Mouse (Mus musculus): ENCODE results near the gene Glo1. TPM values are rescaled to one million over a fixed set of nuclear protein-coding genes. Genes with fewer than 3 reads are reported as not detected.

Gene Glo1
- total RNA-seq, 2 experiments from 2014 or later: 161 to 164 TPM

DNA sequence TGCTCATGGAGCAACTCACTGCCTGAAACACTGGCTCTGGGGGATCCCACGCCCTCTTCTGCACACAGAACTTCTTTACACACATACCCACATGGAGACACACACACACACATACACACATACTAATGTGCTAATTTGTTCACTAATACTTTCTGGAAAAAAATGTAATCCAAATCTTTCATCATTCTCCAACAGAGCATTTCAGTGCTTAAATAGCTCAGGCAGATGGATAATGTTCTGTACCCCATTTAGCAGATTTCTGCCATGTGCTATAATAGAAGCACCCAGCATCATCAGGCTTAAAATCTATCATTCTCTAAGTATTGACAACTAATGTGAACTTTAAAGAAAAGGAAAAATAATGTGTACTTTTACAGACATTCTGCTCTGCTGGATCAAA, 45.9 kb downstream of the Glo1 start:
- no peak for DNase-seq (ENCODE audit: low spot score)

DNA sequence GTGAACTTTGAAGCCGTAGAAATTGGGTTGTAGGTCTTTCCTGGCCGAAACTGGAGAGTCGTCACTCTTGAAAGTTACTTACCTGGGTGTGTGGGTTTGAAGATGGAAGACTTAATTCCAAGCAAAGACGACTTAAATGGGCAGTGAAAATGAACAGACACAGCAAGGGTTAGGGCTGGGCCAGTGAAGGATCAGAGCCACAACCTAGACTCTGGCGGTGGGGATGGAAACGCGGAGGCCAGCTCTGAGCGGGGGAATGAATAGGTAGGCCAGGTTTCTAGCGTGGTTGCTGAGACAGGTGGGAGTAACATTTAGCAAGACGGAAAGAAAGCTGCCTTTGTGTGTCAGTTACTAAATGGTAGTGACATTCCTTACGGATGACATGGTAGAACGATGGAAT, 49.7 kb downstream of the Glo1 start:
- no peak for DNase-seq (ENCODE audit: low spot score)

DNA sequence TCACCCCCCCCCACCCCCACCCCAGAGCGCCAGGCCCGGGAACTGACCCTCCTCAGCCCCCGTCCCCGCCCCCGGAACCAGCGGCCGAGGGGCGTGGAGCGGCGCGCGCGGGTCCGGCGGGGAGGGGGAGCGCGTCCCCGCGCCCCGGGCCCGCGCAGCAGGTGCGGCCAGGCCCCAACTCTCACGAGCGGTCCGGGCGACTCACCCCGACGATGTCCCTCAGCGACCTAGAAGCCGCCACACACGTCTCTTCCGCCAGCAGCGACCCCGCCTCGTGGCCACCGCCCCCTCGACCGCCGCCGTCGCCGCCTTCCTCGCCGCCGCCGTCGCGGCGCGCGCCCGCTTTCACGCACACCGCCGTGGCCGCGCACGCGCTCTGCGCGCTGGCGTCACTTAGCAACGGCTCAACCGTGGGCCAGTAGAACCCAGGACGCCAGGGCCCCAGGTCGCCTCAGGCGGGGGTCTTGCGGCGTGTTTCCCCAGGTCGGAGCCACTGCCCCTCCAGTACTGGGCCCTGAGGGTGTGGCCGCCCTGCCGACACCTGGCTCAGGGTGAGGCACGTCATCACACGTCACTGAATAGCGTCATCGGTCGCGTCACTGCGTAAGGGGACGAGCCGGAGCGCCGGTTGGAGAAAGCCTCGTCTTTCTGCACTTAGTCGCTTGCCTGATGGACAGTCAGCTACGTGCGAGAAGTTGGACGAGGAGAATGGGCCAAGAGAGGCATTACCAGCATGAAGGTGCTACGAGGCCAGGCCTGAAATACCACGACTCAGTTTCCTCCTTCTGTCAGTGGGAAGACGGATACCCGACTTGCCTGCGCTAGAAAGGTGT, 50.5 kb downstream of the Glo1 start, which contains the start of gene Btbd9:
TSS of gene Btbd9 (minus strand) at position 548 of the 833 bp plus-strand sequence.
- peak; percentile 93 for DNase-seq (ENCODE audit: low spot score)

DNA sequence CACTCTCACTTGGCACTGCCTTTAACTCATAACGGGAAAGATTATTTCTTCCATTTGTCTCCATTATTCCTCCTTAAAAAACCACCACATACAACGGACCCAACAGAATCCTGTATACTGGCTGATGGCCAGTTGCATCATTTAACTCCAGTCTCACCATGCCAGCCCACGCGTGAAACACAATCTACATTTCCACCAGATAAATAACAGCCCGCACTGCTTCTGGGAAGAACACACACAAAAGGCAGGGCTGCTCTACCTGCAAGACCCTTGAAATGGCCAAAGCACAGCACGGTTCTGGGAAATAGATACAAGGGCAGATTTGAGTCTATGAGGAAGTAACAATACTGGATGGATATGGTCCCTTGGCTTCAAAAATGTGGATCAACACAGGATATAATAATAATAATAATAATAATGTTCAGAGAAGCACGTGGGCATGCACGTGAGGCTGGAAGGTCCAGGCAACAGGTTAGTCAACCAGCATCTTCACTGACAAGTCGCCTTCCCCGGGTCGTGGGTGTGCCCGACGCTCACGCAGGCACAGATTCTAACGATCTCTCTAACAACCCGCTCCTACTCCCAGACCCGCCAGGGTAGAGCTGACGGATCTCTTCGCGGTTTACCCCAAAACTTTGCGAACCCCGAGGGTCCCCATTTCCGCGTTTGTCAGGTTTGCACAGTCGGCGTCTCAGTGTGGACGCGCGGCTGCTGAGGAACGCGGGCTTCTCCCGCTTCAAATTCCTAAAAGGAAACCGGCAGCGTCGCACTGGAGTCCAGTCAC, 51.4 kb downstream of the Glo1 start:
- peak; percentile 38 for DNase-seq (ENCODE audit: low spot score)

DNA sequence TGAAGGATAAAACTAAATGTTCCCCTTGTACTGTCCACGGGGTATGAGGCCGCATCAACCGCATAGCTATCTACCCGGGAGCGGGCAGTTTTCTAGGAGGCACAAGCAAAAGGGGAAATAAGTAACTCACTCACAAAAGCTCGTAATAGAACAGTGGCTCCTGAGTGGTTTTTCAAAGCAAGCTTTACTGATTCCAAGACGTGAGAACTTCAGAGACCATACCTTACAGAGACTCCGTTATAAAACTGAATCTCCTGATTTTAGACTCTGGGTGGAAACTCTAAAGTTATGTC, 51.9 kb downstream of the Glo1 start:
- DNase-seq (ENCODE audit: low spot score): no peak

DNA sequence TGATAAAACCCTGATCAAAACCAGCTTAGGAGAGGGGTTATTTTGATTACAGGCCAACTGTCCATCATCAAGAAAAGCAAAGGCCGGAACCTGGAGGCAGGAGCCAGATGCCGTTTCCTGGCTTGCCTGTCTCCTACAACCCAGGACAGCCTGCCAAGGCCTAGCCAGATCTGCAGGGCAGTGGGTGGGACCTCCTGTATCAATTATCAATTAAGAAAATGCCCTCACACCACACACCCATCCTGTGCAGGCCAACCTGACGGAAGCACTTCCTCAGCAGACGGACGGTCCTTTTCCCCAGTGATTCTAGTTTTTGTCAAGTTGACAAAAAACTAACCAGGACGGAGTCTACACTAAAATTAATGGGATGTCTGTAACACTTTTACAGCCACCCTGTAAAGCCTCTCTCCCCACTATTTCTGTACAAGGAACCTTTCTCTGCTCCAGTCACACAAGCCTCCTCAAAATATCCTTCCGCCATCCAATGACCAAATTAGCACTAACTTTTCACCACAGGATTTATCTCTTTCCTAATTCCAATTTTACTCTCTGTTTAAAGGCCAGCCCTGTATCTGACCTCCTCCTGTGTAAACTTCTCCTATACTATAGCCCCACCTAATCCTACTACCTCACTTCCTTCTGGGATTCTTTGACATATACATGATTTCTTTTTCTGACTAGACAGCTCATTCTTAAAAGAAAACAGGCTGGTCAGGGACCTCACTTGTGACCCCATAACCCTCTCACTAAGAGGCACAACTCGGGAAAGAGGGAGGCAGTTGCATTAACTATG, 52.5 kb downstream of the Glo1 start:
- no peak for DNase-seq (ENCODE audit: low spot score)

DNA sequence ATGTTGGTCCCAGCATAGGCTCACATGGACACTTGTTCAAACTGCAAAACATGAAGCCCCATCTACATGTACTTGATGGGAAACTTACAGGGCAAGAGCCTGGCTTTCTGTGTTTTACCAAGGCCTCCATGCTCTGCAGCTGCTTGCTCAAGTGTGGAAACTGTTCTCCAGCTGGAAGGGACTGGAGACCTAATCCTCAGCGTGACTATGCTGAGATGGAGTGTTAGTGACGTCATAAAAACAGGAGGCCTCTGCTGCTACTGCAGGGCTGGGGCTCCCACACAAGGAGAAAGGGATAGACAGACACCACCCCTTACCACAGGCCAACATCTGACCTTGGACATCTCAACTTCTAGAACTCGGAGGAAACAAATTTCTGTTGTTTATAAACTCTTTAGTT, 55.7 kb downstream of the Glo1 start:
- DNase-seq (ENCODE audit: low spot score): no peak

DNA sequence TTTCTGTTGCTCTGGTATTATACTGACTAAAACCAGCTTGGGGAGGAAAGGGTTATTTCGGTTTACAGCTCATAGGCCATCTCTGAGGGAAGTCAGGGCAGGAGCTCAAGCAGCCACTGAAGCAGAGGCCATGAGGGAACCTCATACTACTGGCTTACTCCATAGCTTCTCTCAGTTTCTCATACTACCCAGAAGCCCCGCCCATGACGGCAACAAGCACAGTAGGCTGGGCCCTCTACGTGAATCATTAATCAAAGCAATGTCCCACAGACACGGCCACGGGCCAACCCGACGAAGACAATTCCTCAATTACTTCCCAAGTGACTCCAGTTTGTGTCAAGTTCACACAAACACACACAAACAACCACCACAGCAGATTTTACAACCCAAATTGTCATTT, 56.5 kb downstream of the Glo1 start:
- DNase-seq (ENCODE audit: low spot score): no peak

DNA sequence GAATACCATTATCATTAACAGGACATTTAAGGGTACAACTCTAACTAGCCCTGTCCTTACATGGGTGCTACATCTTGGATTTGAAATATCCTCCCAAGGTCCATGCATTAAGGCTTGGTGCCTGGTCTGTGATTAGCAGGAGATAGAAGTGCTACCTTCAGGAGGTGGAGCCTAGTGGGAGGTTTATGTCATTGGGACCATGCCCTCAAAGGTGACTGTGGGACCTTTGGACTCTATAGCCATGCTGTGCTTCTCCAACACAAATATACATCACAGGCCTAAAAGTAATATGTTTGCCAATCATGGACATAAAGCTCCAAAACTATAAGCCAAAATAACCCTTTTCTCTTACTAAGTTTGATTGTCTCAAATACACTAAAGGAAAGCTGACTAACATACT, 58.2 kb downstream of the Glo1 start:
- no peak for DNase-seq (ENCODE audit: low spot score)

DNA sequence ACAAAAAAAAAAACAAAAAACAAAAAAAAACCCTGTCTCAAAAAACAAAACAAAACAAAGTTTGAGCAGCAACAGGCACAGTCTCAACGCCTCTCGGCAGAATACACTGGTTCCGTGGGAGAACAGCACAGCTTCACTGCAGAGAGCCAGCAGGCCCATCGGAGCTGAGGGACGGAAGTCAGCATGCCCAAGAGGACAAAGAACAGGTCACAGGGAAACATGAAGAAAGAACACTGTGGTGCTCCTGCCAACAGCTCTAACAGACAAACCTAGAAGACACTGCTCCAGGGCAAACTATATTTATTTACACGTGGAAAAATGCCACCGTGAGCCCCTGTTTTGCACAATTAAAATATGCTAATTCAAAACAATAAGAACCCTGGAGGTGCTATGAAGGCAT, 61.7 kb downstream of the Glo1 start:
- no peak for DNase-seq (ENCODE audit: low spot score)

DNA sequence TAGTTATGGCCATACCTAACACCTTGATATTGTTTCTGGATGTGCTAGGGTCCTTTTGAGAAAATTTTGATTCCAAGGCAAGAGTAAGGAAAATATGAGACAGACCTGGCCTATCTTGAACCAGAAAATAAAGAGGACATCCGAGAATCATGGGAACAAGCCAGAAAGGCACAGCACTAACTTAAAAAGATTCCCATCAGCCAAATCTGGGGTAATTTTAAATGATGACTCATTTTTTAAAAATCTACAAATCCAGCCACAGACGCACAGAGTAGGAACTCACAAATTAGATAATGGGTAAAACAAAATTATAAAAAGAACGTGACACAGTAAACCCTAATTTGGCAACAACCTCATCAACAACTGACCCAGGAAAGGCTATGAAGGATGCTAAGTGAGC, 62.3 kb downstream of the Glo1 start:
- DNase-seq (ENCODE audit: low spot score): no peak

DNA sequence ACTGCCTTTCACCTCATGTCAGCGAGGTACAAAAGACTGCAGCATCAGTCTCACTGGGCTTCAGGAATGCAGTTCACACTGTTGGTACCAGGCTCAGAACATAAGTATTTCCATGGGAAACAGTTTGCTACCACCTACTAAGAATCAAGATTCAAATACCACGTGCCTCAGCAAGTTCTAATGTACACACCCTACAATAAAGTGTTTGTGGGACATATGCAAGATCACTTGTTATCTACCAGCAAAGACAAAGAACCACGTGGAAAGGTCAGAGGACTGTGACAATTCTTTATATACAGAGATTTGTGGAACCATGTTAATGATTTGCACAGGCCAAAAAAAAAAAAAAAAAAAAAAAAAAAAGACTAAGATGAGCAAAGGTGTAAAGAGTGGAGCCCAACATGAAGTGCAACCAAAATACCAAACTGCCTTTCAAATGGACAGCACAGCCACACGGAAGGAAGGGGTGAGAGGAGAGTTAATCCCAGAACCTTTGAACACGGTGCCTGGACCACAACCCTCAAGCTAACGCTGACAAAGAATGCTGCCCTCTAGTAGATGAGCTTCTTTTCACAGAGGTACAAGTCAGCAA, 63.1 kb downstream of the Glo1 start:
- no peak for DNase-seq (ENCODE audit: low spot score)

DNA sequence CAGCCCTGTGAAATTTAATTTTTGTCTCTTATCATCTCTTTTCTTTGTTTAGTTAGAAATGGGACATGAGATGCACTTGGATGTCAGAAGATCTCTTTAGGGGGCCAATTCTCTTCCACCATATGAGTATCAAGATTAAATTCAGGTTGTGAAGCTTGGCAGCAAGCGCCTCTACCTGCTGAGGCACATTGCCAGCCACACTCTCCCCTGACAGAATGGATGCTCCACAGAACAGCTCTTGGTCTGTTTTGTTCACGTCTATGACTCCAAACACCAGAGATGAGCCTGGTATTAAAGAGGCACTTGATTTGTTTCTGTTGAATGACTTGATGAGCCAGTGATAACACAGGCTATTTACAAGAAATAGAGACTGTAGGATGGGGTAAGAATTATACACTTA, 63.9 kb downstream of the Glo1 start:
- no peak for DNase-seq (ENCODE audit: low spot score)

DNA sequence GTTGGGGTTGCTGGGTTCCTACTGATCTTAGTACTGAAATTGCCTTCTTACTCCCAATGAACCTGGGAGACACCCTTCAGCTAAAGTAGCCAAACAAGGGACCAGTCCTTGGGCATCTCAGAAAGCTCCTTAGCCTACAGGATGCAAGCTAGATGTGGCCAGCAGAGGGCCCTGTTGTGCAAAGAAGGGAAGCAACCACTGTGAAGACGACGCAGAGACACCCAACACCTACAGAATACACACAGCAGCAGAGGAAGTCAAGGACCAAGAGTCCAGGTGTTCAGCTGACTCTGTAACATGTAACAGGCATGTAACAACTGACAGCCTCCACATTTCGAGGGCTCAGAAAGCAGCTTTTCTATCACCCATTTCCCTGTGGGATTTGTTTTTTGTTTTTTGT, 67.1 kb downstream of the Glo1 start:
- DNase-seq (ENCODE audit: low spot score): peak; percentile 59

DNA sequence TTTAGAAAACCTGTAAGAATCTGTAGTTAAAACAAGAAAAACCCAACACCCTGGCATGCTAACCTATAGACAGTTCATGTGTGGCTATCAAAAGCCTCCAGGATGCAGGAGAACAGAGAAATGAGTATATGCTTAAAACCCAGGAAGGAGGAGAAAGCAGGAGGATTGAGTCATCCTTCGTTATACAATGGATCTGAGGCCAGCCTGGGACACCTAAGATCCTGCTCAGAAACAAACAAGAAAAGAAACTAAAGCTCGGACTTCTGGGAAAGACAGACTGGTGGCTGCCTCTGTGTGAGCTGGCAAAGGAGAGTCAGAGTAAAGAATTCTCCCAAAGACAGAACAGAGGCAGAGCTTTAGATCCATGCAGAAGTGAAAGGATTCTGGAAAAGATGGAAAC, 68.0 kb downstream of the Glo1 start:
- no peak for DNase-seq (ENCODE audit: low spot score)

DNA sequence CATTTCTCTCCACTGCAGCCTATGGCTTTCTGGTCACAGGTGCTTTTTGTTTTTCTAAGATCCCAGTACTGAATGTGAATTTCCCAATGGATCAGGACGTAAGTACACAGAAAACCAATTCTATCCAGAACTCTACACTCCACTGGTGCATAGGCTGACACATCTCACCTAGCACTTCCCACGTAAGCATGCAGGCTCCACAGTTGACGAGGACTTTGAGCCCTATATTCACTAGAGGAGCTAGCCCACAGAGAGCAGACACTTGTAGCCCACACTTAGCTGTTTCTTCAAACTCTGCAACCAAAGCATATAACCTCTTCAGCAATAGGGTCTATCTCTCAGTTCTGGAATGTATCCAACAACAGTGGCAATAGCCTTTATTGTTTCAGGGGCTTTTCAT, 70.2 kb downstream of the Glo1 start:
- no peak for DNase-seq (ENCODE audit: low spot score)

DNA sequence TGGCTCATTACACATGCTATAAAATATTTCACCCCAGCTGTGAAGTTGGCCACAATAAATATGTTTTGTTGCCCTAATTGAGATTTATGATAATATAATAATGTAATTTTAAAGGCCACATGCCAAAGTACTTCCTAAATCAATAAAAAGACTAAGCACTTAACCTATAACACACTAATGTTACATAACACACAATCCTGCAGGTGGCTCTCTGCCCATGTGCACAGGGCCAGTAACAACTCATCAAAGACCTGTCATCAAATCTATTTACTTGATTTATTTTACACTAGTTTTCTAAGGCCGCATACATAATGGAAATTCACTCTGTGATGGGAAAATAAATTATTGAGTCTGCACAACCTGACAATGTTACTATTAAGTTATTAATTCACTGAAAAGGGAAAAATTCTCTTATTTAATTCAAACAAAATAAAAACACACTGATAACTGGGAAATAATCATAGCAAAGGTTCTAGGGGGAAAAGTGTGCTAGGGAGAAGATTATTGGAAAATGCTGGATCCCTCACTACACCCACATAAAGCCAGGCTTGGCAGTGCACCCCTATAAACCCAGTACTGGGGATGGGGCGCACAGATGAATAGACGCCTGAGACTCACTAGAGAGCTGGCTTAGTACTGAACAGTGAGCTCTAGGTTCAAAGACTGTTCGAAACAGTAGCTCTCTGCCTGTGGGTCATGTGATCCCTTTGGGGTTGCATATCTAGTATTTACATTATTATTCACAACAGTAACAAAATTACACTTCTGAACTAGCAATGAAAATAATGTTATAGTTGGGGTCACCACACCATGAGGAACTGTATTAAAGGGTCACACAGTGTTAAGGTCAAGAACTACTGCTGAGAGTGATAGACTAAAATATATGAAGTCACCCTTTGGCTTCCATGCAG, 73.4 kb downstream of the Glo1 start:
- DNase-seq (ENCODE audit: low spot score): no peak

DNA sequence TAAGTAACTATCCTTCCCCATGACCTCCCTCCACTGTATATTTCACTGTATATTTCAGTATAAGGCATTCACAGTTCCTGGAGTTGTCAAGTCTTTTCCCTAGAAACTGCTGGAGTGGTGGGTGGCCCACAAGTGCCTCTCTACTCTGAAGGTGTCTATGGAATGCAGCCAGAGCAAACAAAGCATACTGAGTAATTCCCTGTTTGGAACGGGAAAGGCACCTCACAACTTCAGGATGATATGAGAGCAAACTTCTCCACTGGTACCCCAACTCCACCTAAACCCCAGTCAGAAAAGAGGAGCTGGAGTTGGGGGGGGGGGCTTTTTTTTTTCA, 75.9 kb downstream of the Glo1 start:
- DNase-seq (ENCODE audit: low spot score): no peak

DNA sequence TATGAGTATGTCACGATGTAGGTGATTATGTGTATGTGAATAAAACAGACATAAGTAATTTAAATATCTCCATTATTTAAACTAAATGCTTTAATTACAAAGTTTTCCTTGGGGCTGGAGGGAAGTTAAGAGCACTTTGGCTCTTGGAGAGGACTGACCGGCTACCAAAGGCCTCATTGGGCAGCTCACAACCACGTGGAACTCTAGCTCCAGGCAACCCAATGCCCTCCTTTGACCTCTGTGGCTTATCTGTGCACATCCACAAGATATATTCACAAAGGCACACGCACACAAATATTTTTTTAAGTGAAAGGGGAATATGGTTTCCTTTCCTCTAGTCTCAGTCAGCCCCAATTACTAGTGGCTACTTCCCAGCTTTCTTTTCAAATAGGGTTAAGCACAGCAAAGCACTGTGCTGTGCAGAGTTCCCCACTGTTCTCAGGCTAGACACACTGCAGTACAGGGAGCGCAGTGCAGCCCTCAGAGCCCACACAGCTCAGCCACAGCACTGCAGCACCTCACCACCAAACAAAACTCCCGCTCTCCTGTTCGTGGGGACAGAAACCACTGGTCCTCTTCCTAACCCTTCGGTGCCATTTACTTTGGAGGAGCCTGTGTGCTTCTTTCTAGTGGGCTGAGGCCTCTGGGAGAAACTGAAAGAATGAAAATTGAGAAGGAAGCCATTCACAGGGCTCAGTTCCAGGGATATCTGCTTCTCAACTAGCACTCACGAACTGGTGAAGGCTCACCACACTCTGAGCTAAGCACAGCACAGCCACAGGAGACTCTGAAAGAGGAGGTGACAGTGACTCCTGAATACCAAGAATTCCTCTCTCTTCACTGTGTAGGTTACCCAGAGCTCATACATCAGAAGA, 76.5 kb downstream of the Glo1 start:
- DNase-seq (ENCODE audit: low spot score): peak; percentile 18

DNA sequence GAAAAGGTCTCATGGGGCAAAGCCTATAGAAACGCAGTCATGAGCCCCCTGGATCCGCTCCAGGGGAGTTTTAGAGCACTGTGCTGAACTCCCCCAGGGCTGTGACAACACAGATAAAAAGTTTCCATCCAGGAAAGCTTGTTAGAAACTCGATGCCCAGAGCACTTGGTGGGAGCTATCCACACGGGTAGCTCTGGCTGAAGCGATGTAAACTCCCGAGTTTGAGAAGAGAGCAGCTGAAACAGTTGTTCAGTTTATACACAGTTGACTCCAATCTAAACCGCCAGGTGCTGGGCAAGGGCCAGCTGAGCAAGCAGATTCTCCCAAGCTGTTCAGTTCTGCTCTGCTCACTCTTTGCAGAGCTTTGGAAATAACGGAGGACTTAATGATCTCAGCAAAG, 87.6 kb downstream of the Glo1 start:
- DNase-seq (ENCODE audit: low spot score): peak; percentile 46

All from gastrocnemius, adult 18-20 months (tissue).